13 mouse cellular contexts compared by ENCODE assay signal in genomic region chr10:123183743-123184142, GRCm38 (mm10). TPM values are rescaled to one million over a fixed set of nuclear protein-coding genes. Genes with fewer than 3 reads are reported as not detected.
DNase-seq lines count a peak whose midpoint lies in the region; ATAC-seq lines count a peak whose summit lies in the region.
"Had no signal": no experiment of that assay in that cellular context is flagged by ENCODE, and none has a peak within 500 bp of the region (broad histone marks: within the 10 kb centered on the region; RNA-seq: fewer than 3 reads in every experiment).

No protein-coding gene starts in this region.

- 63% methylated on average over 2 of the region's 2 CpGs for WGBS in embryonic facial prominence, embryonic 14.5 days
- 76% methylated on average over 2 of the region's 2 CpGs for WGBS in embryonic facial prominence, embryonic 10.5 days
- 48% methylated on average over 2 of the region's 2 CpGs for WGBS in limb, embryonic 12.5 days
- WGBS in limb, embryonic 10.5 days, result 67% methylated on average over 2 of the region's 2 CpGs
- WGBS in liver, embryonic 13.5 days (ENCODE audit: insufficient replicate concordance), result 28% methylated on average over 2 of the region's 2 CpGs

- no peak overlapping the region for H3K4me3 ChIP-seq in embryonic facial prominence, embryonic 14.5 days (ENCODE audit: low read depth, low read length)
- no peak overlapping the region for H3K4me3 ChIP-seq in embryonic facial prominence, embryonic 10.5 days
- H3K4me3 ChIP-seq in limb, embryonic 12.5 days (replicated peaks), result no peak overlapping the region
- no peak overlapping the region for H3K4me3 ChIP-seq in limb, embryonic 10.5 days
- no peak overlapping the region for H3K4me3 ChIP-seq in liver, embryonic 13.5 days (replicated peaks)
- H3K4me3 ChIP-seq: embryonic facial prominence, embryonic 15.5 days; forebrain, embryonic 15.5 days; neural tube, embryonic 13.5 days had no signal

- no peaks in the 10 kb centered on the region for H3K9me3 ChIP-seq in embryonic facial prominence, embryonic 14.5 days (ENCODE audit: control insufficient read depth, low read length)
- H3K9me3 ChIP-seq in embryonic facial prominence, embryonic 10.5 days, result no peaks in the 10 kb centered on the region
- no peaks in the 10 kb centered on the region for H3K9me3 ChIP-seq in limb, embryonic 12.5 days
- H3K9me3 ChIP-seq in limb, embryonic 10.5 days (replicated peaks), result no peaks in the 10 kb centered on the region
- no peaks in the 10 kb centered on the region for H3K9me3 ChIP-seq in liver, embryonic 13.5 days (replicated peaks)
- H3K9me3 ChIP-seq: embryonic facial prominence, embryonic 15.5 days; forebrain, embryonic 15.5 days; neural tube, embryonic 13.5 days had no signal

- H3K36me3 ChIP-seq in embryonic facial prominence, embryonic 14.5 days (ENCODE audit: control insufficient read depth, insufficient read depth, low read length), result peaks cover 23% of the 10 kb centered on the region; the same call in 1 of the 2 replicates
- peaks cover 25% of the 10 kb centered on the region for H3K36me3 ChIP-seq in embryonic facial prominence, embryonic 10.5 days (replicated peaks)
- peaks cover 21% of the 10 kb centered on the region for H3K36me3 ChIP-seq in limb, embryonic 12.5 days
- H3K36me3 ChIP-seq in limb, embryonic 10.5 days, result peaks cover 22% of the 10 kb centered on the region
- H3K36me3 ChIP-seq in liver, embryonic 13.5 days, result peaks cover 27% of the 10 kb centered on the region
- peaks cover 5% of the 10 kb centered on the region for H3K36me3 ChIP-seq in splenic B cell, adult 2 months (ENCODE audit: control insufficient read depth, insufficient read depth, low read length, poor library complexity, severe bottlenecking)

- H3K27me3 ChIP-seq in embryonic facial prominence, embryonic 14.5 days (replicated peaks; ENCODE audit: control insufficient read depth, insufficient read depth, low read length), result no peaks in the 10 kb centered on the region
- H3K27me3 ChIP-seq in embryonic facial prominence, embryonic 10.5 days (replicated peaks; ENCODE audit: low read depth, poor library complexity, severe bottlenecking), result no peaks in the 10 kb centered on the region
- no peaks in the 10 kb centered on the region for H3K27me3 ChIP-seq in limb, embryonic 12.5 days
- no peaks in the 10 kb centered on the region for H3K27me3 ChIP-seq in limb, embryonic 10.5 days (ENCODE audit: low read depth, poor library complexity, severe bottlenecking)
- no peaks in the 10 kb centered on the region for H3K27me3 ChIP-seq in liver, embryonic 13.5 days
- H3K27me3 ChIP-seq in splenic B cell, adult 2 months (ENCODE audit: control insufficient read depth, insufficient read depth, low read length, poor library complexity, severe bottlenecking), result no peaks in the 10 kb centered on the region
- H3K27me3 ChIP-seq: embryonic facial prominence, embryonic 15.5 days; forebrain, embryonic 15.5 days; neural tube, embryonic 13.5 days had no signal

- no peak overlapping the region for H3K9ac ChIP-seq in embryonic facial prominence, embryonic 14.5 days (ENCODE audit: low read depth, low read length)
- no peak overlapping the region for H3K9ac ChIP-seq in limb, embryonic 12.5 days (replicated peaks)
- H3K9ac ChIP-seq in liver, embryonic 13.5 days, result peak overlapping the region; percentile 17
- H3K9ac ChIP-seq: embryonic facial prominence, embryonic 15.5 days; forebrain, embryonic 15.5 days; neural tube, embryonic 13.5 days had no signal

- H3K4me1 ChIP-seq in embryonic facial prominence, embryonic 14.5 days (ENCODE audit: control insufficient read depth, insufficient read depth, low read length), result no peaks in the 10 kb centered on the region; the same call in 1 of the 2 replicates
- H3K4me1 ChIP-seq in embryonic facial prominence, embryonic 10.5 days, result peaks cover 8% of the 10 kb centered on the region; the same call in 1 of the 2 replicates
- H3K4me1 ChIP-seq in limb, embryonic 12.5 days (replicated peaks), result peaks cover 17% of the 10 kb centered on the region
- no peaks in the 10 kb centered on the region for H3K4me1 ChIP-seq in limb, embryonic 10.5 days
- peaks cover 43% of the 10 kb centered on the region for H3K4me1 ChIP-seq in liver, embryonic 13.5 days (replicated peaks)

- H3K4me2 ChIP-seq in embryonic facial prominence, embryonic 14.5 days (ENCODE audit: low read depth, low read length), result no peak overlapping the region
- H3K4me2 ChIP-seq in limb, embryonic 12.5 days, result no peak overlapping the region
- H3K4me2 ChIP-seq in liver, embryonic 13.5 days, result no peak overlapping the region
- H3K4me2 ChIP-seq: embryonic facial prominence, embryonic 15.5 days; forebrain, embryonic 15.5 days; neural tube, embryonic 13.5 days had no signal

- no peak for DNase-seq in embryonic facial prominence, embryonic 14.5 days (ENCODE audit: low spot score)
- no peak for DNase-seq in embryonic facial prominence, embryonic 10.5 days (ENCODE audit: low spot score)
- no peak for DNase-seq in limb, embryonic 10.5 days (ENCODE audit: low spot score)
- no peak for DNase-seq in liver, embryonic 13.5 days
- peak; percentile 39 for DNase-seq in splenic B cell, adult 2 months (ENCODE audit: low read depth, low spot score)
- no peak for DNase-seq in adrenal gland, postnatal 36 days
- DNase-seq in right cerebral cortex, postnatal 4 days, result no peak
- DNase-seq: lung, postnatal 10 days had no signal

- H3K27ac ChIP-seq in embryonic facial prominence, embryonic 14.5 days (replicated peaks; ENCODE audit: low read depth, low read length), result no peak overlapping the region; the same call in 1 of the 2 replicates
- H3K27ac ChIP-seq in embryonic facial prominence, embryonic 10.5 days (replicated peaks), result no peak overlapping the region
- peak overlapping the region; percentile 4; the same call in 1 of the 2 replicates for H3K27ac ChIP-seq in limb, embryonic 12.5 days
- no peak overlapping the region for H3K27ac ChIP-seq in limb, embryonic 10.5 days
- H3K27ac ChIP-seq in liver, embryonic 13.5 days, result no peak overlapping the region; the same call in 1 of the 2 replicates
- H3K27ac ChIP-seq: embryonic facial prominence, embryonic 15.5 days; forebrain, embryonic 15.5 days; neural tube, embryonic 13.5 days had no signal

- 0 out of 2 replicates have a peak, but pooled peaks have one; percentile 27 for ATAC-seq in embryonic facial prominence, embryonic 14.5 days (ENCODE audit: low read depth)
- no peak for ATAC-seq in limb, embryonic 12.5 days (ENCODE audit: insufficient number of reproducible peaks, insufficient read depth, low FRiP score, low TSS enrichment, low read depth)
- no peak for ATAC-seq in liver, embryonic 13.5 days (ENCODE audit: low read depth)
- ATAC-seq: forebrain, embryonic 15.5 days; midbrain, embryonic 16.5 days had no signal

RNA-seq across cellular contexts. Expression of gene Usp15, which starts 13.1 kb away (rescaled TPM):
- polyA plus RNA-seq in embryonic facial prominence, embryonic 14.5 days (2014; fragmentation: Nextera tagmentation; extraction: Ambion mirVana), result 70.0 and 74.5 TPM in 2 replicates
- polyA plus RNA-seq in embryonic facial prominence, embryonic 10.5 days (2016; fragmentation: Nextera tagmentation; extraction: Ambion mirVana), result 79.1 and 86.5 TPM in 2 replicates
- polyA plus RNA-seq in limb, embryonic 12.5 days (2016; fragmentation: Nextera tagmentation; extraction: Ambion mirVana), result 68.0 and 69.9 TPM in 2 replicates
- 79.0 and 92.0 TPM in 2 replicates for polyA plus RNA-seq in limb, embryonic 10.5 days (2016; fragmentation: Nextera tagmentation; extraction: Ambion mirVana)
- 101 and 125 TPM in 2 replicates for polyA plus RNA-seq in liver, embryonic 13.5 days (2015; fragmentation: Nextera tagmentation; extraction: Ambion mirVana)
- 10 to 100 TPM; 88.5 to 93.7 TPM for total RNA-seq in adrenal gland, postnatal 36 days (2021)
